Mouse (Mus musculus) left cerebral cortex, adult 8-10 months (tissue): ENCODE results near the gene Uts2b. TPM values are rescaled to one million over a fixed set of nuclear protein-coding genes. Genes with fewer than 3 reads are reported as not detected.
"Not testable (repeated sequence)": the region's sequence is repeated elsewhere in the genome, so short reads cannot be mapped to it uniquely, and the experiment has no call there.

Experiments
- DNase-seq, 2 experiments: peaks; one replicate each; pipeline ENCODE4 v3.0.0; 2022; ENCODE audit warnings: low spot score in 2 of 2
- total RNA-seq, 4 experiments: library from RNA; stranded (reverse); gene quantifications; 2 replicates each; pipeline ENCODE4 v1.2.4; 2022

Gene Uts2b
- total RNA-seq, 4 experiments from 2014 or later, result not detected

DNA sequence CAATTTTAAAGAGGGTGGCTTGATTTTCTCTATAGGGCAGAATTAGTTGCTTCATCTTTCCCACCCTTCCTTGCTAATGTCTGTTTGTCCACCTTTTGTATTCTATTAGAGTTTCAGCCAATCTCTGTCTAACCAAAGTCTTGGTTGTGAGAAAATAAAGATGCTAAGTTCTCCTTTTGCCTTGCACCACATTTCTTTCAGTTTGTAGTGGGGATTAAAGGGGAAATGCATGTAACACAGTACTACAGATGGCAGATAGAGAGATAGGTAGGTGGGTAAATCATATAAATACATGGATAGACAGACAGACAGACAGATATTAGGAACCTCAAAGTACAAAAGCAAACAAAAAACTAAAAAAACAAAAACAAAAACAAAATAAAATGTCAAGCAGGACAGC is 6.5 kb upstream of the Uts2b start:
- no peak for DNase-seq

GRCm38 (mm10) chr16:27375318-27375717 is 5.3 kb upstream of the Uts2b start:
- no peak for DNase-seq

DNA sequence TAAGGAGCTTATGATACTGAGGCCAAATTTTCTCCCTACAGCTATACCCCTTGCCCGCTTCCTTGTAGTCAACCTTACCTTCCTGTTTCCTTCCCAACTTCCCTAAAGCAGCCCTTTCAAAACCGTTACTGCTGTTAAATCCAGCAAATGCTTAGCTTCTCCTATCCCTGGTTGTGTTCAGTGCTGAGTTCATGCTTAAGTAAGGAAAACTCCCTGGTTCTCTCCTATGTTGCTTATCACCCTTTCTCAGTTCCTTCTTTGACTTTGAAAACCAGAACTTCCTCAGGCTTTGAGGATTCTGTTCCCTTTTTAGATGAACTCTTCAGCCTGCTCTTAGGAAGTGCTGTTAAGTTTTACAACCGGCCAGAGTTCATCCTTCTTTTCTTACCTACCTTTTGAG is 4.1 kb upstream of the Uts2b start:
- no peak for DNase-seq

GRCm38 (mm10) chr16:27370700-27371099 is 661 bp upstream of the Uts2b start:
- DNase-seq, result no peak

DNA sequence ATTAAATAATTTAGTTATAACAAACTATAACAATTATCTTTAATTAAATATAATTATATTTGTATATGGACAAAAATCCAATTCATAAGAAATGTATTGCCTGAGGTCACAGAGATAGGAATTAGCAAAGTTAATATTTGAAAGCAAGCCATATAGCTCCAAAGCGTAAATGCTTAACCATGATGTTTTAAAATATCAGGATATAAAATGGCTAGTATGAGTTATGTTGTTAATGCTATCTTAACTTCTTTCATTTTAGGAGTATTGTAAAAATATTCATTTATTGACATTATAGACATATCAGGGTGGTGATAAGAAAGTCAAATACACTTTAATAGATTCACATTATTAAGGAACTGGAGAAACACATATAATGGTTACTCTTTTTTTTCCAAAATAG is 10.0 kb downstream of the Uts2b start:
- DNase-seq, result no peak

DNA sequence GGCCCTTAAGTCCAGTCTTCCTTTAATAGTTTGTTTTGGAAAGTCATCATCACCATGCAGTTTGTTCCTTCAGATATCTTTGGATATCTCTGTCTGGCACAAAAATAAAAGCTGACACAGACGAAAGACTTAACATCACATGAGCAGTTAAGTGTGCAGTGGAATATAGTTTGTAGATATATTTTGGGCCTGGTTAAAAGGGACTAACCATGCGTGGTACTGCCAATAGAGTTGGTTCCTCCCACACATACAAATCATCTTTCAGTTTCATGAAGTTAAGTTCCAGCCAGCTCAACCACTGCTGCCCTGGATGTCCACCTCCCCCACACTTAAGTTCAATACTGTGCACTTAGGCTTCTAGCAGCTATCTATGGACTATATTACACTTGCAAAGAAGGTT is 15.6 kb downstream of the Uts2b start:
- DNase-seq, result no peak

DNA sequence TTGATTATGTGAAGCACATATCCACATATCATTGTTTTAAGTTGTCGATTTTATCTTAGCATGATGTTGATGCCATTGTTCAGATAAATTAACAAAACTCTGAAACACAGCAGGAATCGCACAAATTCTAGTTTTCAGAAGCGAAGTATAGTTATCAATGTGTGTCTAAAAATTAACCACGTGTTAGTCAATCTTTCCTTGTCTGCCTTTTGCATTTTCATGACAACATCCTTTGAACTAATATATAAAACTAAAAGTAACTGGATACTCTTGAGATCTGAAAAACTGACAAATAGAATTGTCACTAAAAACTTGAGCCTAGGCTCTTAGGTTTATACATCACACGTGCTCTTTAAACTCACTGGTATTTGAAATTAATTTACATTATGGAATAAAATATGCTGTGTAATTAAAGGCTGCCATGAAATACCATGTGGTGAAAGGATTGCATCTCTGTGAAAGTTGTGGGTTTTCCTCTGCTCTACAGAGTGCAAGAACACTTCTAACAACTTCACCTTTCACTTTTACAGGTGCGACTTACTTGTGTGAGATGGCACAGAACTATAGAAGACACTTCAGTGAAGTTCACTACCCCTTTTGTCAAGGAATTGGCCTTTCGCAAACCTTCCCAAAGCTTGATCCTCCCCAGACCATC is 20.0 kb downstream of the Uts2b start:
- DNase-seq, result no peak

- no peak for DNase-seq
Observed at GRCm38 (mm10) chr16:27349235-27349634, 20.8 kb downstream of the Uts2b start.

DNA sequence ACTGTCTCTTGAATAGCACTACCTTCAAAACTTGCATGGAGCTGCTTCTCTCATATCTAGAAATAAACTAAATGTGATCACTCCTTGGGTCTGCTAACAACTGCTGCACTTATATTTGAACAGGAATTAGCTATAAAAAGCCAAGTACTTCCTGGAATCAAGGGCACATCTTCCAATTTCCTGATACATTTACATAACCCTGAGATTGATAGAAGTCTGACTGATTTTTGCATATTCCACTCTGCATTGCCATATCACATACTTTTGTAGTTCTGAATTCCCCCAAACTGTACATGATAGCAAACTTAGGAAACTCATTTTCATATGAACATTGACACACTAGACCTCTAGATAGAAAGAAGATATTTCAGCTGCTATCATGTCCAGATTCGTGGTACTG is 21.7 kb downstream of the Uts2b start:
- DNase-seq, result no peak

- DNase-seq, result no peak
Observed at GRCm38 (mm10) chr16:27347521-27347920, 22.5 kb downstream of the Uts2b start.

DNA sequence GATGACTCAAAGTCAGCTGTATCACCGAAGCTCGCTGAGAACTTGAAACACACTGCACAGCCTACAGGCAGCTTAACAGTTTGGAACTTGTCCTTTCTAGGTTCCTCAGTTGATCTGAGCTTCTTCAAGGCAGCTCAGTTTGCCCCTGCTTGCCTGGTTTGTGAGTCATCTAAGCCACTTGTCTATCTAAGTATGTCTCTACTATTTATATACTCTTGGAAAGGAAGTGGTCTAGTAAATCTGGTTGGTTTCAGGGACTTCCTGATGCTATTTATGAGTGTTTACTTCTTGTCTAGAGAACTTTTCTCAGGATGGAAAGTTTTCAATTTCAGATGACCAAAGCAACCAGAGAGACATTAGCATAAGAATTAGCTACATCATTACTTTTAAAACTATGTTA is 43.6 kb downstream of the Uts2b start:
- DNase-seq, result no peak

DNA sequence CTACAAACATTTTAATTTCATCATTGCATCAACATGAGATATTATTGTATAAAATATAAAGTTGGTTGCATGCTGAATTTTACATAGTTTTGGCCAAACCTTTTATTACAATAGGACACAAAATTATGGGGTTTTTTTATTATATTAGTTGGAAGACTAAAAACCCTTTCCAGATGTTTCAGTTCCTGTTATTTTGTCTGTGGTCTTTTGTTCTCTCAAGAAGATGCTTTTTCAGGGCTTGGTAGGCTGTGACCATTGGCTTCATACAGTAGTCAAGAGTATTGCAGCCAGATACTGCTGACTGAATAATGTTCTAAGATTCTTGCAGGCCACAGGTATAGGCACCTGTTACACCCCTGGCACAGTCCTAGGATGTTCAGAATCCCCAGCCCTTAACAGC is 48.0 kb downstream of the Uts2b start:
- no peak for DNase-seq

- no peak for DNase-seq
Observed at GRCm38 (mm10) chr16:27319099-27319498, 50.9 kb downstream of the Uts2b start.

DNA sequence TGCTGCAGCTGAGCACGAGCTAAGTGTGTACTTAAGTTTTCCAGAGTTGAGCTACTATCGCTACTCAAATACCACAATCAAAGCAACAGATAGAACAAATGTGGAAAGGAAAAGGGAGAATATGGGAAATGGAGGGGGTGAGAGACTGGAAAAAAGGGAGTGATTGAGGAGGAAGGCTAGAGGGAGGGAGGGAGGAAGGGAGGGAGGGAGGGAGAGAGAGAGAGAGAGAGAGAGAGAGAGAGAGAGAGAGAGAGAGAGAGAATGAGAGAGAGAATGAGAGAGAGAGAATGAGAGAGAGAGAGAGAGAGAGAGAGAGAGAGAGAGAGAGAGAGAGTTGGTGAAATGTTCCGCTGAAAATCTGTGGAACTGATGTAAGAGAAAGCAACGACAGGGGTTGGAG is 62.9 kb downstream of the Uts2b start, which contains the start of gene Ostn:
Gene Ostn (plus strand): TSS at position 301 of the 400 bp plus-strand sequence.
- not testable (repeated sequence) for DNase-seq

Other genes with a start within 250 kb of the Uts2b start
- not detected for gene Ostn, start 62.8 kb downstream of the Uts2b start, total RNA-seq
- gene Ccdc50, start 18.6 kb upstream of the Uts2b start, total RNA-seq, result 10 to 100 TPM; 49.5 to 57.7 (median 53.4) TPM